9 mouse cellular contexts compared by ENCODE assay signal in genomic region chr9:7714062-7714907, GRCm38 (mm10). TPM values are rescaled to one million over a fixed set of nuclear protein-coding genes. Genes with fewer than 3 reads are reported as not detected.
DNase-seq lines count a peak whose midpoint lies in the region; ATAC-seq and TF ChIP-seq lines count a peak whose summit lies in the region.
"Had no signal": no experiment of that assay in that cellular context is flagged by ENCODE, and none has a peak within 500 bp of the region (broad histone marks: within the 10 kb centered on the region; RNA-seq: fewer than 3 reads in every experiment).

No protein-coding gene starts in this region.

- WGBS in heart, embryonic 10.5 days, result 41% methylated on average over 4 of the region's 4 CpGs
- 46% methylated on average over 4 of the region's 4 CpGs for WGBS in midbrain, postnatal 0 days

- DNase-seq in heart, adult 8-10 months (ENCODE audit: low spot score), result peak; percentile 40
- DNase-seq in heart, embryonic 10.5 days (ENCODE audit: low spot score), result no peak
- DNase-seq in brain, embryonic 18.5 days (ENCODE audit: low read depth, low spot score), result peak; percentile 14
- peak; percentile 8 to 9 for DNase-seq in left cerebral cortex, adult 8-10 months (ENCODE audit: low spot score in 2 of 2)
- DNase-seq in midbrain, postnatal 0 days (ENCODE audit: low spot score), result peak; percentile 73
- peak; percentile 11 to 57 for DNase-seq in thymus, postnatal 10 days (ENCODE audit: low spot score in 2 of 2)

- no peak overlapping the region for H3K27ac ChIP-seq in heart, embryonic 10.5 days
- no peak overlapping the region for H3K27ac ChIP-seq in midbrain, postnatal 0 days (ENCODE audit: low read depth, low read length)
- H3K27ac ChIP-seq: macrophage had no signal

- H3K9ac ChIP-seq in midbrain, postnatal 0 days (replicated peaks; ENCODE audit: low read length, poor library complexity, severe bottlenecking), result no peak overlapping the region

- no peak overlapping the region for H3K4me2 ChIP-seq in midbrain, postnatal 0 days (ENCODE audit: low read depth, low read length, poor library complexity, severe bottlenecking)

- ATAC-seq in erythroid progenitor cell, adult 5-6 weeks (replicated peaks; ENCODE audit: low FRiP score, poor library complexity, severe bottlenecking), result peak; percentile 63
- peak; percentile 89 for ATAC-seq in inflammation-experienced regulatory T-cells, adult 6 months
- peak; percentile 74 for ATAC-seq in midbrain, postnatal 0 days (ENCODE audit: low FRiP score)

- no peaks in the 10 kb centered on the region for H3K9me3 ChIP-seq in heart, embryonic 10.5 days
- H3K9me3 ChIP-seq in midbrain, postnatal 0 days (ENCODE audit: low read length), result no peaks in the 10 kb centered on the region

- no peaks in the 10 kb centered on the region for H3K4me1 ChIP-seq in heart, embryonic 10.5 days
- no peaks in the 10 kb centered on the region for H3K4me1 ChIP-seq in midbrain, postnatal 0 days (ENCODE audit: insufficient read depth, low read length)

- H3K27me3 ChIP-seq in heart, embryonic 10.5 days (ENCODE audit: insufficient read depth, poor library complexity, severe bottlenecking), result no peaks in the 10 kb centered on the region
- H3K27me3 ChIP-seq in midbrain, postnatal 0 days (ENCODE audit: insufficient read depth, low read length), result no peaks in the 10 kb centered on the region

- peak; percentile 82 for TF ChIP-seq CTCF in midbrain, postnatal 0 days (IDR thresholded peaks at IDR 0.05)

- H3K36me3 ChIP-seq in heart, embryonic 10.5 days, result no peaks in the 10 kb centered on the region
- no peaks in the 10 kb centered on the region for H3K36me3 ChIP-seq in midbrain, postnatal 0 days (ENCODE audit: insufficient read depth, low read length)

- no peak overlapping the region for H3K4me3 ChIP-seq in heart, embryonic 10.5 days
- H3K4me3 ChIP-seq in midbrain, postnatal 0 days (ENCODE audit: low read depth, low read length), result no peak overlapping the region

RNA-seq across cellular contexts. Expression of gene Mmp7, which starts 22.4 kb away (rescaled TPM):
- total RNA-seq in heart, adult 8-10 months (2022), result not detected
- polyA plus RNA-seq in heart, embryonic 10.5 days (2016; fragmentation: Nextera tagmentation; extraction: Ambion mirVana), result not detected in 2 replicates
- total RNA-seq in erythroid progenitor cell, adult 5-6 weeks (2015; ENCODE audit: low replicate concordance), result not detected in 2 replicates
- not detected in 2 replicates for total RNA-seq in erythroid progenitor cell, adult 5-6 weeks (2017; ENCODE audit: low replicate concordance)
- polyA plus RNA-seq in inflammation-experienced regulatory T-cells, adult 6 months (2017; shearing (Covaris generic)), result not detected
- not detected for total RNA-seq in left cerebral cortex, adult 8-10 months (2022)
- not detected in 2 replicates for total RNA-seq in midbrain, postnatal 0 days (2014; rRNA removed)
- polyA plus RNA-seq in midbrain, postnatal 0 days (2015; fragmentation: Nextera tagmentation; extraction: Ambion mirVana), result not detected in 2 replicates
- polyA plus RNA-seq: macrophage had no signal

RNA-seq across cellular contexts. Expression of gene Tmem123, which starts 49.6 kb away (rescaled TPM):
- total RNA-seq in heart, adult 8-10 months (2022), result 10 to 100 TPM; 37.9 to 41.2 (median 38.4) TPM
- 121 and 143 TPM in 2 replicates for polyA plus RNA-seq in heart, embryonic 10.5 days (2016; fragmentation: Nextera tagmentation; extraction: Ambion mirVana)
- total RNA-seq in erythroid progenitor cell, adult 5-6 weeks (2015; ENCODE audit: low replicate concordance), result 57.3 and 114 TPM in 2 replicates
- total RNA-seq in erythroid progenitor cell, adult 5-6 weeks (2017; ENCODE audit: low replicate concordance), result 46.1 and 53.9 TPM in 2 replicates
- polyA plus RNA-seq in inflammation-experienced regulatory T-cells, adult 6 months (2017; shearing (Covaris generic)), result 100 to 1,000 TPM in 1 of 3 experiments, 10 to 100 TPM in 2; 64.0 to 129 (median 94.3) TPM
- total RNA-seq in left cerebral cortex, adult 8-10 months (2022), result 10 to 100 TPM; 11.6 to 12.5 (median 11.7) TPM
- total RNA-seq in midbrain, postnatal 0 days (2014; rRNA removed), result 14.3 and 19.8 TPM in 2 replicates
- 9.6 and 10.1 TPM in 2 replicates for polyA plus RNA-seq in midbrain, postnatal 0 days (2015; fragmentation: Nextera tagmentation; extraction: Ambion mirVana)
